Mouse (Mus musculus) erythroblast, embryonic 14.5 days (primary cell): ENCODE measurements around the gene Lcp2.

Source experiments
- GATA1 ChIP-seq: IDR thresholded peaks from 2 replicates; pipeline ENCODE4 v1.6.1; 2012; ENCODE audit warnings: low read length, inconsistent platforms, mixed read lengths
- TAL1 ChIP-seq: IDR thresholded peaks from 3 replicates; pipeline ENCODE4 v1.6.1; 2012; ENCODE audit warnings: low read length, inconsistent platforms, mixed read lengths

DNA sequence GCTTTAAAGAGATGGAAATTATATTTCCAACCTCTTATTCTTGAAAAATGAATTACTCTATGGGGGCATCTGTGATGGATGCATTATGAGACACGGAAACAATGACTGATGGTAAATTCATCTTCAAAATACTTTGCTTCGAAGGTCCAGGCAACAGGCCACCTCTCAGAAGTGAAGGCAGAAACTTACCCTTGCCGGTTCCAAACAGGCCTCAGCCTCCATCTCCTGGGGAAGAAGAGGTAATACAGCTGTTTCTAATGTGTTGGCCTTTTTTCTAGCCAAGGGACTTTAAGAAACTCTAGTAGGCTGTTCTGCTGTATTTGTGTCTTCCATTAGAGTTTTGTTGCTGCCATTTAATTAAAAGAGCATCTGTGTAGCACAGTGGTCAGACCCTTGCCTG lies 40.3 kb downstream of the Lcp2 start:
- TF ChIP-seq GATA1, result no peak
- no peak for TF ChIP-seq TAL1
